Mouse (Mus musculus): ENCODE results near the gene Pdpk1. TPM values are rescaled to one million over a fixed set of nuclear protein-coding genes. Genes with fewer than 3 reads are reported as not detected.
"Not testable (repeated sequence)": the region's sequence is repeated elsewhere in the genome, so short reads cannot be mapped to it uniquely, and the experiment has no call there.

The Pdpk1 gene
- total RNA-seq, 2 experiments from 2014 or later, result 75.3 to 81.9 TPM

GRCm38 (mm10) chr17:24137226-24137880 is 13.4 kb downstream of the Pdpk1 start:
- DNase-seq (ENCODE audit: extremely low spot score in 1 of 2, low spot score in 2 of 2), result no peak
- intact Hi-C loops (cut with DNase I), result no loop called here

DNA sequence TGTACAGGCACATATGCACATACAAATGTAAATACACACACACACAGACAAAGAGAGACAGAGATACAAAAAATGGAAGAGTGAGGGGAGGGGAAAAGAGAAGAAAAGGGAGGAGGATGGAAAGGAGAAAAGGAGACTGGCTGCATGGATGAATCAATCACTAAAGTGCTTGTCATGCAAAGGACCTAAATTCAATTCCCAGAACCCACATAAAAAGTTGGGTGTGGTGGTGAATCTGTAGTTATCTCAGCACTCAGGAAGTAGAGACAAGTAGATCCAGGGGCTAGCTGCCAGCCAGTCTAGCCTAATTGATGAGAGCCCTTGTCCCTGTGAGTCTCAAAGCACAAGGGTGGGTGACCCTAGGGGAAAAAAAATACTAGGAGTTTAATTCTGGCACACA is 16.7 kb downstream of the Pdpk1 start:
- intact Hi-C loops (cut with DNase I), result no loop called here
- DNase-seq (ENCODE audit: extremely low spot score in 1 of 2, low spot score in 2 of 2), result no peak

GRCm38 (mm10) chr17:24132919-24133318 is 17.8 kb downstream of the Pdpk1 start:
- DNase-seq (ENCODE audit: extremely low spot score in 1 of 2, low spot score in 2 of 2); intact Hi-C loops (cut with DNase I): not testable (repeated sequence)

GRCm38 (mm10) chr17:24131570-24131969 is 19.2 kb downstream of the Pdpk1 start:
- intact Hi-C loops (cut with DNase I), result no loop called here
- DNase-seq (ENCODE audit: extremely low spot score in 1 of 2, low spot score in 2 of 2), result no peak

GRCm38 (mm10) chr17:24129246-24129645 is 21.5 kb downstream of the Pdpk1 start:
- intact Hi-C loops (cut with DNase I); DNase-seq (ENCODE audit: extremely low spot score in 1 of 2, low spot score in 2 of 2): not testable (repeated sequence)

DNA sequence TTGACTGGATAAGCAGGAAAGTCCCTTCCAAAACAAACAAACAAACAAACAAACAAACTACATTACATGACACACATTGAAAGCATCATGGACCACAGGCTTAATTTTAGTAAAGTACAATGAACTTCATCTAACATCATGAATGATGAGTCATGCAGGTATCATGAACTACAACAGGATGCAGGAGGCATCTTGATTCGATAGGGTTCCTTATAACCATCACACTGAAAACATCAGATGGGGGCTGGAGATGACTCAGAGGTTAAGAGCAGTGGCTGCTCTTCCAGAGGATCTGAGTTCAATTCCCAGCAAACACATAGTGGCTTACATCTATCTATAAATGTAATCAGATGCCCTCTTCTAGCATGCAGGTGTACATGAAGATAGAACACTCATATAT is 23.1 kb downstream of the Pdpk1 start:
- no peak for DNase-seq (ENCODE audit: extremely low spot score in 1 of 2, low spot score in 2 of 2)
- intact Hi-C loops (cut with DNase I), result no loop called here

DNA sequence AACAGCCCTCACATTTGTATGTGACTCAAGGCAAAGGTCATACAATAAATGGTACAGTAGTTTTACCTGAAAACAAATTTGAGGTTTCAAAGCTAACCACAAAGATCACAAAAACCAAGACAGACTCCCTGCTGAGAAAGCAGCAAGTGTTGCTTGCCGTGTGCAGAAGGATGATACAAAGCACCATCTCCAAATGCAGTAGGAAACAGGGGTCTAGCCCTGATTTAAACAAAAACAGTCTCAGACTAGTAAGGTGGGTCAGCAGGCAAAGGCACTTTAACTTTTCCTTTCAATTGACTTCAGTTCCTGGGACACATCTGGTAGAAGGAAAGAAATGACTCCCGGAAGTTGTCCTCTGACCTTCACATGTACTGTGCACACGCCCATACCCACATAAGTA is 23.9 kb downstream of the Pdpk1 start:
- DNase-seq (ENCODE audit: extremely low spot score in 1 of 2, low spot score in 2 of 2), result no peak
- intact Hi-C loops (cut with DNase I), result no loop called here

- intact Hi-C loops (cut with DNase I), result no loop called here
- no peak for DNase-seq (ENCODE audit: extremely low spot score in 1 of 2, low spot score in 2 of 2)
These were observed 31.3 kb downstream of the Pdpk1 start for GRCm38 (mm10) chr17:24119446-24119845.

- intact Hi-C loops (cut with DNase I), result no loop called here
- no peak for DNase-seq (ENCODE audit: extremely low spot score in 1 of 2, low spot score in 2 of 2)
These were observed 37.7 kb downstream of the Pdpk1 start for GRCm38 (mm10) chr17:24113031-24113430.

- no peak for DNase-seq (ENCODE audit: extremely low spot score in 1 of 2, low spot score in 2 of 2)
- intact Hi-C loops (cut with DNase I), result no loop called here
These were observed 39.5 kb downstream of the Pdpk1 start for GRCm38 (mm10) chr17:24111256-24111655.

DNA sequence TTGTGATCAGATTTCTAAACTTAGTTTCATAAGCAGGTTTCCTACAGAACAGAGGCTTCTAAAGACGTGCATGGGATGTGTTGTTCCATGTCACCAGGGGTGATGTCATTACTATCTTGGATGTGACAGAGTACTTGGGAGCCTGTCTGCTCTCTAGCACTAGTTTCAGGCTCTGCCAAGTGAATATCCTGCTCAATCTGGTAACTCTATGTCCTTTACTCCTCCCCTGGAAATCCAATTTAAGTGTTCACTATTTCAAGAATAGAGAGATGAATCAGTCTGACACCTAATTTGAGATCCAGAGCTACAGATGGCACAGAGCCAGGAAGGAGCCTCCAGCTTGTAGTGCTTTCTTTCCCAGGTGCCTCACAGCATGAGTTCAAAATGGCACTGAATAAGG is 41.8 kb downstream of the Pdpk1 start:
- DNase-seq (ENCODE audit: extremely low spot score in 1 of 2, low spot score in 2 of 2), result no peak
- intact Hi-C loops (cut with DNase I), result no loop called here

- DNase-seq (ENCODE audit: extremely low spot score in 1 of 2, low spot score in 2 of 2), result no peak
- intact Hi-C loops (cut with DNase I), result no loop called here
These were observed 45.6 kb downstream of the Pdpk1 start for GRCm38 (mm10) chr17:24105111-24105510.

- intact Hi-C loops (cut with DNase I), result no loop called here
- DNase-seq (ENCODE audit: extremely low spot score in 1 of 2, low spot score in 2 of 2), result no peak
These were observed 52.4 kb downstream of the Pdpk1 start for GRCm38 (mm10) chr17:24098354-24098753.

GRCm38 (mm10) chr17:24090575-24090974 is 60.1 kb downstream of the Pdpk1 start:
- no peak for DNase-seq (ENCODE audit: extremely low spot score in 1 of 2, low spot score in 2 of 2)
- intact Hi-C loops (cut with DNase I), result no loop called here

DNA sequence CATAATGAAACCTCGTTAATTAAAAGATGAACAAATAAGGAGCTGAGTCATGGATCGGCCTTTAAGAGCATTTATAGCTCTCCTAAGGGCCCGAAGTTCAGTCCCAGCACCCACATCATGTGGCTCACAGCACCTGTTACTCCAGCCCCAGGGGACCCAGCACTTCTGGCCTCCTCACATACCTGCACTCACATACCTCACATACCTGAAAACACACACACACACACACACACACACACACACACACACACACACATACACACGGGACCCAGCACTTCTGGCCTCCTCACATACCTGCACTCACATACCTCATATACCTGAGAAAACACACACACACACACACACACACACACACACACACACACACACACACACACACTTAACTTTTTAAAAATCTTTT is 64.3 kb downstream of the Pdpk1 start:
- intact Hi-C loops (cut with DNase I), result not testable (repeated sequence)

DNA sequence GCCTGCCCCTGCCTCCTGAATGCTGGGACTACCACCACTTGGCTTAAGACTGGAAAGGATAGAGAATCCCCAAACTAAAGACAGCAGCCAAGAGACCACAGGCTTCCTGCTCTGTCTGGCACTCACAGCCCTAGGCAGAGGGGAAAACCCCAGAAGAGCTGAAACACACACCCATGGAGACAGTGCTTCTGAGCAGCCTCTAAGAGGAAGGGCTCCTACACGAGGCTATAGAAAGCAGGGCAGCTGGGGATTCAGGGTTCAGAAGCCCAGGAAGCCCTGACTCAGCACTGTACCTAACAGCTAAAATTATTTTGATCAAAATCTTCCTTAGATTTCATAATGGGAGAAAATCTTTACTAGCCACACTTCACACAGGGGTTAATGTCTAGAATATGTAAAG is 66.1 kb downstream of the Pdpk1 start:
- intact Hi-C loops (cut with DNase I), result no loop called here
- DNase-seq (ENCODE audit: extremely low spot score in 1 of 2, low spot score in 2 of 2), result no peak

More for the DNA sequence above, 64.3 kb downstream of the Pdpk1 start:
- not testable (repeated sequence) for DNase-seq (ENCODE audit: extremely low spot score in 1 of 2, low spot score in 2 of 2)

DNA sequence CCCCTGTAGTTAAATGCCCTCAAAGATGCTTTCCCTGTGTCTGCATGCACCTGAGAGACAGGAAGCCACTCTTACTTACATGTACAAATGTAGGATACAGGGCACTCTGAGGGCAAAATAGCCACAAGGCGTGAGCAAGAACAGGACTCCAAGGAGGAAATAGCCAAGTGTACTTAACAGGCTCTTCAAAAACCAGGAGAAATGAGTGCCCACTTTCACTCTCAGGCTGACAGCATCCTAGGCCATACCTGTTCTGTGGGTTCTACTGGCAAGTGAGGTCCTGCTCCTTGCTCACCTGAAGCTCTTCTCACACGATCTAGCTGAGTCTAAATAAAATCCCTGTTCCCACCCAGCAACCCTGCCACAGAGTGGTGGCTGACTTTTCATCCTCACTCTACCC is 73.6 kb downstream of the Pdpk1 start:
- no peak for DNase-seq (ENCODE audit: extremely low spot score in 1 of 2, low spot score in 2 of 2)
- intact Hi-C loops (cut with DNase I), result no loop called here

DNA sequence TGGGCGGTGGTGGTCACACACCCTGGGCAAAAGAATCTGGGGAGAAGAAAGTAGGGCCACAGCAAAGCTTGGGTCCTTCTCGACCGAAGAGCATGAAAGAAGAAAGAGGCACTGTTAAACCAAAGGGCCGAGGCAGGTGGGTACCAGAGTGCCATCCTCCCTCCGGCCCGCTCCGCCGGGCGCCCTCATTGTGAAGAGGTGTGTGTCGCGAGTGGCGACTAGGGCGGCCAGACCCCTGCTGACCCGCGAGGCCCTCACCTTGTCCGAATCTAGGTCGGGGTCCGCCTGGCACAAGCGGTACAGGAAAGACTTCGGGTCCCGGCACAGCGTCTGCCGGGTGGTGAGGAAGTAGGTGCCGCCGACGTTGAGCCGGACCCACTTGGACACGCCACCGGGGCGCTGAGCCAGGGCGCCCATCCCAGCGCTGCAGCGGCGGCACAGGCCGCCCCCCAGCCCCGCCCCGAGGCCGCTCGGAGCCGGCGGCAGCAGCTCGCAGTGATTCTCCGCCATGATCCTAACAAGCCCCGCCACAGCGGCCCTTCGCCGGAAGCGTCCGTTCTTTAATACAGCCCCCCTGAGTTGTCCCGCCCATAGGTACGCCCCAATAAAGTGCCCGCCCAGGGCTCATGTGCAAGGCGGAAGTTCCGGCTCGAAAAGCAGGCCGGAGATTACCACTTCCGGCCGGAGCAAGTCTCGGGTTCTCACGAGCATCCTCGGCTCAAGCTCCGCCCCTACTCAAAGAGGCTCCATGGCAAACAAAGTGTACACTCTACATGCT is 77.6 kb downstream of the Pdpk1 start, which contains the start of gene Kctd5:
Kctd5 (minus strand) TSS at position 567 of the 778 bp plus-strand sequence.
- intact Hi-C loops (cut with DNase I), result no loop called here
- peak; percentile 93 to 96 for DNase-seq (ENCODE audit: extremely low spot score in 1 of 2, low spot score in 2 of 2)

DNA sequence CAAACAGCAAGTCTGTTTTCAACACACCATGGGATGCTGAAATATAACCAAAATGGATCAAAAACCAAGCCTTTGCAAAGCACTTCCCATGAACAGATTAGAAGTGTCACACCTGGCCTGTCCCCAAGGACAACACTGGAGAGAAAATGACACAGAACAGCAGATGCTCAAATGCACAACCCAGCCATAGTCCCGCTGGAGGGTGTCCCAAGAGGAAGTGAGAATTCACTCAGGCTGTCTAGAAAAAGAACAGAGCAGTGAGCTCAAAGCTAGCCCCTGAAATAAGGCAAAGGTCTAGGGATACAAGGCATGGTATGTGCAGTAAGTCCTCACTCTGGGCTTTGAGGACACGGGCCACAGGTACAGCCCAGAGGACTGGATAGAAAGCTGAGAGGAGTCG is 81.2 kb downstream of the Pdpk1 start:
- intact Hi-C loops (cut with DNase I), result no loop called here
- DNase-seq (ENCODE audit: extremely low spot score in 1 of 2, low spot score in 2 of 2), result no peak

GRCm38 (mm10) chr17:24068271-24068670 is 82.5 kb downstream of the Pdpk1 start:
- intact Hi-C loops (cut with DNase I), result no loop called here
- DNase-seq (ENCODE audit: extremely low spot score in 1 of 2, low spot score in 2 of 2), result peak in 1 of 2 experiments; percentile 51
